Mouse (Mus musculus): ENCODE measurements around the gene Asprv1.

Asprv1 gene

GRCm38 (mm10) chr6:86615301-86615700 lies 12.7 kb upstream of the Asprv1 start:
- no peak for DNase-seq (ENCODE audit: low read depth, low spot score)

- no peak for DNase-seq (ENCODE audit: low read depth, low spot score)
Measured at GRCm38 (mm10) chr6:86623201-86623600, 4.8 kb upstream of the Asprv1 start.

GRCm38 (mm10) chr6:86624074-86625030 lies 3.6 kb upstream of the Asprv1 start:
- DNase-seq (ENCODE audit: low read depth, low spot score) = no peak

- no peak for DNase-seq (ENCODE audit: low read depth, low spot score)
Measured at GRCm38 (mm10) chr6:86630141-86630540, 2.2 kb downstream of the Asprv1 start.

GRCm38 (mm10) chr6:86636495-86636894 lies 8.5 kb downstream of the Asprv1 start:
- DNase-seq (ENCODE audit: low read depth, low spot score) = no peak

- no peak for DNase-seq (ENCODE audit: low read depth, low spot score)
Measured at GRCm38 (mm10) chr6:86637171-86637835, 9.3 kb downstream of the Asprv1 start.

GRCm38 (mm10) chr6:86637860-86638259 lies 9.9 kb downstream of the Asprv1 start:
- DNase-seq (ENCODE audit: low read depth, low spot score) = no peak

- DNase-seq (ENCODE audit: low read depth, low spot score) = no peak
Measured at GRCm38 (mm10) chr6:86638434-86638833, 10.5 kb downstream of the Asprv1 start.

GRCm38 (mm10) chr6:86639180-86640160 lies 11.5 kb downstream of the Asprv1 start:
- DNase-seq (ENCODE audit: low read depth, low spot score) = no peak

GRCm38 (mm10) chr6:86640161-86640560 lies 12.2 kb downstream of the Asprv1 start:
- no peak for DNase-seq (ENCODE audit: low read depth, low spot score)

GRCm38 (mm10) chr6:86640776-86641175 lies 12.8 kb downstream of the Asprv1 start:
- no peak for DNase-seq (ENCODE audit: low read depth, low spot score)

- DNase-seq (ENCODE audit: low read depth, low spot score) = no peak
Measured at GRCm38 (mm10) chr6:86641716-86642115, 13.8 kb downstream of the Asprv1 start.

- DNase-seq (ENCODE audit: low read depth, low spot score) = no peak
Measured at GRCm38 (mm10) chr6:86644775-86645400, 16.9 kb downstream of the Asprv1 start.

- no peak for DNase-seq (ENCODE audit: low read depth, low spot score)
Measured at GRCm38 (mm10) chr6:86645551-86645950, 17.6 kb downstream of the Asprv1 start.

GRCm38 (mm10) chr6:86646143-86646542 lies 18.2 kb downstream of the Asprv1 start:
- DNase-seq (ENCODE audit: low read depth, low spot score) = no peak

GRCm38 (mm10) chr6:86653026-86653425 lies 25.1 kb downstream of the Asprv1 start:
- DNase-seq (ENCODE audit: low read depth, low spot score) = no peak

GRCm38 (mm10) chr6:86654270-86654916 lies 26.4 kb downstream of the Asprv1 start:
- no peak for DNase-seq (ENCODE audit: low read depth, low spot score)

GRCm38 (mm10) chr6:86658501-86658900 lies 30.5 kb downstream of the Asprv1 start:
- no peak for DNase-seq (ENCODE audit: low read depth, low spot score)

GRCm38 (mm10) chr6:86660161-86660877 lies 32.4 kb downstream of the Asprv1 start:
- no peak for DNase-seq (ENCODE audit: low read depth, low spot score)

- no peak for DNase-seq (ENCODE audit: low read depth, low spot score)
Measured at GRCm38 (mm10) chr6:86665076-86665475, 37.1 kb downstream of the Asprv1 start.
